Mouse (Mus musculus) layer of hippocampus, adult 8-10 months (tissue): ENCODE results near the gene Tas2r140. TPM values are rescaled to one million over a fixed set of nuclear protein-coding genes. Genes with fewer than 3 reads are reported as not detected.

Experiments used
- DNase-seq, 2 experiments: peaks; one replicate each; pipeline ENCODE4 v3.0.0; 2022; ENCODE audit warnings: low spot score in 2 of 2
- total RNA-seq, 4 experiments: library from RNA; stranded (reverse); gene quantifications; 2 replicates each; pipeline ENCODE4 v1.2.4; 2022

Tas2r140 gene
- total RNA-seq = not detected

- no peak for DNase-seq
These were observed at the start of gene Tas2r140 for GRCm38 (mm10) chr6:133055716-133056115. Gene Tas2r140, minus strand, starts transcription at chr6:133055816.

GRCm38 (mm10) chr6:133104609-133104921, 48.9 kb upstream of the Tas2r140 start, which contains the start of gene Smim10l1:
Gene Smim10l1, plus strand, starts transcription at chr6:133104909.
- no peak for DNase-seq

GRCm38 (mm10) chr6:133102430-133102829, 46.8 kb upstream of the Tas2r140 start:
- no peak for DNase-seq

GRCm38 (mm10) chr6:133092226-133092625, 36.6 kb upstream of the Tas2r140 start:
- no peak for DNase-seq

GRCm38 (mm10) chr6:133037001-133037400, 18.6 kb downstream of the Tas2r140 start, which contains the start of gene Tas2r103:
Gene Tas2r103, minus strand, starts transcription at chr6:133037101.
- no peak for DNase-seq

Other genes starting within 250 kb of the Tas2r140 start
- gene Tas2r123, start 208.7 kb downstream of the Tas2r140 start, total RNA-seq = not detected
- not detected for gene Tas2r116, start 200.4 kb downstream of the Tas2r140 start, total RNA-seq
- gene Tas2r110, start 187.8 kb downstream of the Tas2r140 start, total RNA-seq = not detected
- gene Tas2r113, start 162.8 kb downstream of the Tas2r140 start, total RNA-seq = not detected
- gene Tas2r125, start 146.2 kb downstream of the Tas2r140 start, total RNA-seq = not detected
- not detected for gene Tas2r129, start 104.7 kb downstream of the Tas2r140 start, total RNA-seq
- not detected for gene Tas2r131, start 97.9 kb downstream of the Tas2r140 start, total RNA-seq
- not detected for gene Tas2r109, start 74.9 kb downstream of the Tas2r140 start, total RNA-seq
- gene Tas2r103, start 18.7 kb downstream of the Tas2r140 start, total RNA-seq = not detected
- 10 to 100 TPM; 83.5 to 95.3 (median 94.0) TPM for gene Smim10l1, start 49.1 kb upstream of the Tas2r140 start, total RNA-seq
- not detected for gene 5530400C23Rik, start 236.4 kb upstream of the Tas2r140 start, total RNA-seq